Mouse (Mus musculus): ENCODE measurements around the gene Insr. TPM values are rescaled to one million over a fixed set of nuclear protein-coding genes. Genes with fewer than 3 reads are reported as not detected.
"Not testable (repeated sequence)": the region's sequence is repeated elsewhere in the genome, so short reads cannot be mapped to it uniquely, and the experiment has no call there.

Gene Insr
- total RNA-seq (2014; rRNA removed; ENCODE audit: low replicate concordance): 82.7 and 125 TPM in 2 replicates
- polyA plus RNA-seq (2015; fragmentation: Nextera tagmentation; extraction: Ambion mirVana): 50.2 and 51.4 TPM in 2 replicates

DNA sequence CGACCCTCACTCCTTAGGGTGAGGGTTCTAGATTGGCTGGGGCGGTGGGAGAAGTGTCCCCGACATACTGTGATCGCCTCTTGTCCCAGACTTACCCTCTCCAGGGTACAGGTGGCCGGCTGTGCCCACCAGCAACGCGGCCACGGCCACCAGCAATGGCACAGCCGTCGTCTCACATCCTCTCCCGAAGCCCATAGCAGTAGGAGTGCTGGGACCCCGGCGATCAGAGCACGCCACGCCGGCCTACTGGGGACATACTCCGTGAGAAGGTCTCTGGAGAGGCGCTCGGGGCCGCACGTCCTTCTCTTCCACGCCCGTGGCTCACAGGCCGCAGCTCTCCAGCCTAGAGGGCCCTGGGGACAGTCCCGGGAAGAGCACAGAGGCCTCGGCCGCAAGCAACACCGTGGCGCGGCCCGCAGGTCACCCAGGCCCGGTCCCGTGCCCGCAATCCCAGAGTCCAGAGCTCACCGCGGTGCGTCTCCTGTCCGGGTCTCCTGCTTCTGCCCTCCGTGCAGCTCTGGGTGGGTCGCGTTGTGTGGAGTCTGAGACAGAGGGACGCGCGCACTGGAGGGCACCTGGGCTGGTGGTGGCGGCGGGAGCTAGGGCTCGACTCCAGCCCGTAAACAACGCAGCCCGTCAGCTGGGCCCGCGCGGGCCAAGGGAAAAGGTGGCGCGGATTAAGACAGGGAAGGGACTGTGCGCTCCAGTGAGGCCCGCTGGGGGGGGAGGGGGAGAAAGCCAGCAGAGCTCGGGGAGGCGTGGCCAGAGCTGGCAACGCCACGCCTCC is at the start of gene Insr:
Insr (minus strand) TSS at position 684 of the 787 bp plus-strand sequence.
- peaks cover 45% of the 10 kb centered on the region for H3K4me1 ChIP-seq (ENCODE audit: control insufficient read depth, insufficient read depth)
- no peaks in the 10 kb centered on the region for H3K27me3 ChIP-seq (ENCODE audit: control insufficient read depth, insufficient read depth, low read length)
- H3K4me3 ChIP-seq (ENCODE audit: low read depth, low read length): peak within 1 kb of the TSS; percentile 81
- H3K9me3 ChIP-seq (replicated peaks; ENCODE audit: control insufficient read depth, low read length): no peaks in the 10 kb centered on the region
- H3K4me2 ChIP-seq (ENCODE audit: low read depth, low read length): peak within 1 kb of the TSS; percentile 81
- 0 out of 2 replicates have a peak, but pooled peaks cover 8% of the 10 kb centered on the region for H3K36me3 ChIP-seq (replicated peaks; ENCODE audit: control insufficient read depth, insufficient read depth, low read length)
- H3K27ac ChIP-seq (ENCODE audit: low read depth): peak within 1 kb of the TSS; percentile 92
- peak; percentile 94 for ATAC-seq (ENCODE audit: insufficient read depth, low read depth)
- H3K9ac ChIP-seq (replicated peaks; ENCODE audit: low read depth, low read length): peak within 1 kb of the TSS; percentile 91
- TF ChIP-seq EP300 (IDR thresholded peaks at IDR 0.05; ENCODE audit: low read depth): peak; percentile 74; the same call in 1 of the 2 replicates
- no peak; the same call in 1 of the 2 replicates for TF ChIP-seq CTCF (IDR thresholded peaks at IDR 0.05; ENCODE audit: low read depth)
- DNase-seq (ENCODE audit: low spot score): peak; percentile 94
- WGBS: under 1% methylated on average over 55 of the region's 61 CpGs

DNA sequence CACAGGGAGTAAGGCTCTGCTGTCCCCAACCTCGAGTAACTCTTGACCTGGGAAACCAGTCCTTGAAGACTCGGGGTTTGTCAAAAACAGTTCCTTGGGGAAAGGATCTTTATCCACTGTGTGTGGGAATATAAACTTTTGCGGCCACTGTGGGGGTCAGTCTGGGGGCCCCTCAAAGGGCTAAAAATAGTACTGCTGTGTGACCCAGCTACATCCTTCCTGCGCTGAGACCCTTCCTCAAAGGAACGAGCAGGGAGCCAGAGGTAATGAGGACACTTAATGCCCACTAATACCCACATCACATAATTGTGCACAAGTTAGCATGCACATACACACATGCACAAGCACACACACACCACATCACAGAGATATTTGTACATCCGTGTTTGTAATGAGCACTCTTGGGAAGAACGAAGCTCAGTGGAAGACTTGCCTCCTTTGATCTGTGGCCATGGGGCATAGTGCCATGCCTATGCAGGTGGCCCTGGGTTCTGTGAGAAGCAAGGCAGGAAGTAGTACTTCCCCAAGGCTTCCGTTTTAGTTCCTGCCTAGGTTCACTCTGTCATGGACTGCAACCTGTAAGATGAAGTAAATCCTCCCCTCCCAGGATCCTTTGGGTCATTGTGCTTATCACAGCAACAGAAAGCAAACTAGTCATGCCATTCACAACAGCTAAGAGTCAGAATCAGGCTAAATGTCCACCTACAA is 48.3 kb upstream of the Insr start:
- no peak overlapping the region for H3K27ac ChIP-seq (ENCODE audit: low read depth)
- H3K4me3 ChIP-seq (ENCODE audit: low read depth, low read length): no peak overlapping the region
- H3K36me3 ChIP-seq (replicated peaks; ENCODE audit: control insufficient read depth, insufficient read depth, low read length): no peaks in the 10 kb centered on the region
- TF ChIP-seq CTCF (IDR thresholded peaks at IDR 0.05; ENCODE audit: low read depth) (no peak), EP300 (IDR thresholded peaks at IDR 0.05; ENCODE audit: low read depth) (no peak)
- H3K27me3 ChIP-seq (ENCODE audit: control insufficient read depth, insufficient read depth, low read length): no peaks in the 10 kb centered on the region
- H3K9me3 ChIP-seq (replicated peaks; ENCODE audit: control insufficient read depth, low read length): no peaks in the 10 kb centered on the region
- H3K4me2 ChIP-seq (ENCODE audit: low read depth, low read length): no peak overlapping the region
- 54% methylated on average over 8 of the region's 8 CpGs for WGBS
- no peak for DNase-seq (ENCODE audit: low spot score)
- H3K4me1 ChIP-seq (ENCODE audit: control insufficient read depth, insufficient read depth): no peaks in the 10 kb centered on the region
- no peak for ATAC-seq (ENCODE audit: insufficient read depth, low read depth)
- no peak overlapping the region for H3K9ac ChIP-seq (replicated peaks; ENCODE audit: low read depth, low read length)

DNA sequence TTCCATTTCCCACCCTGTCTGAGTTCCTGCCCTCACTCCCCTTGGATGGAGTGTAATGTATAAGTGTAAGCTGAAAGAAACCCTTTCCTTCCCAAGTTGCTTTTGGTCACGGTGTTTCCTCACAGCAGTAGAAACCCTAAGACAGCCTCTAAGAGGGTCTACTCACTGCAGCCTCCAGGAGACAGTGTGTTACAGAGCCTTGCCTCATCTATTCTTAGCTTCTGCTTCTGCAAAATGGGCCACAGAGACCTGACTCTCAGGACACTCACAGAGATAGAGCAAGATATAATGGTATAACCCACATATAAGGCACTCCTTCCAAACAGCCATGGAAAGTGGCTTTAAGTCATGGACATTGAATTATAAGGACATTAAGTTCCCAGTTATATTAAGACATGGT is 47.6 kb upstream of the Insr start:
- H3K36me3 ChIP-seq (replicated peaks; ENCODE audit: control insufficient read depth, insufficient read depth, low read length): no peaks in the 10 kb centered on the region
- no peak overlapping the region for H3K4me2 ChIP-seq (ENCODE audit: low read depth, low read length)
- no peak overlapping the region for H3K9ac ChIP-seq (replicated peaks; ENCODE audit: low read depth, low read length)
- H3K4me3 ChIP-seq (ENCODE audit: low read depth, low read length): no peak overlapping the region
- no peaks in the 10 kb centered on the region for H3K27me3 ChIP-seq (ENCODE audit: control insufficient read depth, insufficient read depth, low read length)
- H3K27ac ChIP-seq (ENCODE audit: low read depth): no peak overlapping the region
- WGBS: 85% methylated on average over 1 of the region's 1 CpGs
- DNase-seq (ENCODE audit: low spot score) (no peak), ATAC-seq (ENCODE audit: insufficient read depth, low read depth) (no peak)
- TF ChIP-seq EP300 (IDR thresholded peaks at IDR 0.05; ENCODE audit: low read depth): no peak
- TF ChIP-seq CTCF (IDR thresholded peaks at IDR 0.05; ENCODE audit: low read depth): no peak
- H3K9me3 ChIP-seq (replicated peaks; ENCODE audit: control insufficient read depth, low read length): no peaks in the 10 kb centered on the region
- H3K4me1 ChIP-seq (ENCODE audit: control insufficient read depth, insufficient read depth): no peaks in the 10 kb centered on the region

DNA sequence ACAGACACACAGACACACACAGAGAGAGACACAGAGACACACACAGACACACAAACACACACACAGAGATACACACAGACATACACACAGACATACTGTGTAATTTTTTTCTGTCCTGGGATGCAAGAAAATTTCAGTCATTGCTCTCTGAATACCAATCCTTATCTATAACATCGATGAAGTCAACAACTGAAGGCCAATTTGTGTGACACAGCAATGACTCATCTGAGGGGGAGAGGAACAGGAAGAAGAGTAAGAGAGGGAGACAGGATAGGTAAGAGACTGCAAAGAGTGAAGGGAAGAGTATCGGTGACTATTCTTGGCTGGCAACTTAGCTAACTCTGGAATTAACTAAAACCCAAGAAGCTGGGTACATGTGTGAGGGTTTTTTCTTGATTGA is 44.8 kb upstream of the Insr start:
- Histone ChIP-seq H3K36me3 (replicated peaks; ENCODE audit: control insufficient read depth, insufficient read depth, low read length) (no peaks in the 10 kb centered on the region), H3K9ac (replicated peaks; ENCODE audit: low read depth, low read length) (no peak overlapping the region), H3K4me3 (ENCODE audit: low read depth, low read length) (no peak overlapping the region), H3K27me3 (ENCODE audit: control insufficient read depth, insufficient read depth, low read length) (no peaks in the 10 kb centered on the region), H3K4me2 (ENCODE audit: low read depth, low read length) (no peak overlapping the region), H3K27ac (ENCODE audit: low read depth) (no peak overlapping the region), H3K9me3 (replicated peaks; ENCODE audit: control insufficient read depth, low read length) (no peaks in the 10 kb centered on the region), H3K4me1 (ENCODE audit: control insufficient read depth, insufficient read depth) (no peaks in the 10 kb centered on the region)
- TF ChIP-seq EP300 (IDR thresholded peaks at IDR 0.05; ENCODE audit: low read depth) (no peak), CTCF (IDR thresholded peaks at IDR 0.05; ENCODE audit: low read depth) (no peak)
- DNase-seq (ENCODE audit: low spot score) (no peak), ATAC-seq (ENCODE audit: insufficient read depth, low read depth) (no peak)
- 57% methylated on average over 2 of the region's 2 CpGs for WGBS

DNA sequence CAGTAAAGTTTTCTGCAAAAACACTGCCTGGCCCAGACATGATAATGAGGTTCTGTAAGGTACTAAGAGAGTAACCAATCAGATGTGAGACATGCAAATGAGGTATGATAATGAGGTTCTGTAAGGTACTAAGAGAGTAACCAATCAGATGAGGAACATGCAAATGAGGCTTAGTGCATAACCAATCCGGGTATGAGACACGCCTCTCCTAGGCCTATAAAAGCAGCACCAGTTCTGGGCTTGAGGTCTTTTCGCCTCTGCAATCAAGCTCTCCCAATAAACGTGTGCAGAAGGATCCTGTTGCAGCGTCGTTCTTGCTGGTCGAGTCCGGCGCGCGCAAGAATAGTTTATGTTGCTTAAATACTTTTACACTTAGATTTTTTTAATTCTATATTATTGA is 39.9 kb upstream of the Insr start:
- H3K27ac ChIP-seq (ENCODE audit: low read depth); H3K36me3 ChIP-seq (replicated peaks; ENCODE audit: control insufficient read depth, insufficient read depth, low read length); H3K9ac ChIP-seq (replicated peaks; ENCODE audit: low read depth, low read length); H3K4me2 ChIP-seq (ENCODE audit: low read depth, low read length); H3K4me3 ChIP-seq (ENCODE audit: low read depth, low read length); H3K4me1 ChIP-seq (ENCODE audit: control insufficient read depth, insufficient read depth); ATAC-seq (ENCODE audit: insufficient read depth, low read depth); H3K9me3 ChIP-seq (replicated peaks; ENCODE audit: control insufficient read depth, low read length); DNase-seq (ENCODE audit: low spot score); H3K27me3 ChIP-seq (ENCODE audit: control insufficient read depth, insufficient read depth, low read length): not testable (repeated sequence)
- WGBS: 93% methylated on average over 8 of the region's 11 CpGs
